Mouse (Mus musculus) heart, postnatal 36 days (tissue): ENCODE measurements around the gene Runx2. TPM values are rescaled to one million over a fixed set of nuclear protein-coding genes. Genes with fewer than 3 reads are reported as not detected.
A peak's percentile ranks its signal among the peaks of the same experiment; 100 is the strongest.

Source experiments
- DNase-seq, 2 experiments: peaks; one replicate each; pipeline ENCODE4 v3.0.0; 2021 to 2022
- intact Hi-C: fragments of 180-260 bp; cut with DNase I; formaldehyde crosslinking; loops from one replicate; pipeline ENCODE4 v1.15.1; 2025
- total RNA-seq, 2 experiments: library from RNA; stranded (reverse); gene quantifications; 2 replicates each; pipeline ENCODE4 v1.2.3; 2021

Runx2 gene
- total RNA-seq, 2 experiments from 2014 or later, result 0.30 to 0.50 TPM

DNA sequence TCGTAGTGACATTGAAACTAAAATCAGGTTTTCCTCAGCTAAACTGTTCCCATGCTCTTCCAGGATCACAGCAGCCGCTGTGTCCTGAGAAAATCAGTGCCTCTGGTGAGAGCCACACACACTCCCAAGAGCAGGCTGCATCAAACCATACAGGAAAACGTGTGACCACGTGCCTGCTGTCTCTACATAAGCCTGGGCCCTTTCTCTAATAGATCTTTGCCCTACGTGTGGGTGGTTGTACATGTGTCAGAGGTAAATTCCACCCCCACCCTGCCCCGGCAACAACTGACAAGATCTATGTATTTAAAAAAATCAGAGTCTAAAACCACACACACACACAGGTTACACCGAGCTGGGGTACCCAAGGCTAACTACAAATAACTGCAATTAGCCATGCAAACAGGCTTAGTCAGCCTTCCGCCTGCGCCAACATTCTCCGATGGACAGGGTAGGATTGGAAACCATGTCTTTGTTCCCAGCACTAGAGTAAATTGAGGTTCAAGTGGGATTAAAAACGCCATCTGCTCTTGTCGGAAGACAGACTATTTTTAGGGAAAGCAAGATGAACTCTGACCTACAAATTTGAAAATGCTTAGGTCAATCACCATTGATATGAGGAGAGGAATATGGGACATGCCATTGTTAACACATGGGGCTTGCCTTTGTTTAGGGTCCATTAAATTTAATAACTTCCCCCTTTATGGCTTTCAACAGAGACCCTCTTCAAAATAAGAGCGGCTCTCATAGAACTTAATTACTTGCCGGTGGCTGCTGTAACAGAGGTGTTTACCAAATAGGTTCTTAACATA is 180.8 kb downstream of the Runx2 start:
- DNase-seq, result no peak
- intact Hi-C loops, result no loop called here

DNA sequence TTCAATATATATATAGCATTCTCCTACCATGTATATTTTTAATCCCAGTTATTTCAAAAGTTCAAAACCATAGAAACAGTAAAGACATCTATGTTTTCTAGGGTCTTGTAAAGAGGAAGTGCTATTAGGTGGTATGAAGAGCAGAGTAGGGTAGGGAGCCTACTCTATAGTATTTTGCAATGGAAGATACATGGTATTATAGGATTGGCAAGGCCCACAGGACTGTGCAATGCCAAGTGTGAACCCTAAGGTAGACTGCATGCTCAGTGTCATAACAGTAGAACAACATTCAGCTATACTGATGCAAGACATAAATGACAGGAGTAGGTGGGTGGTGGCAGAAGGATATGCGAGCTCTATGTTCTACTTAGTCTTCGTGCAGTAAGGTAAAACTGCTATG is 181.7 kb downstream of the Runx2 start:
- no peak for DNase-seq
- intact Hi-C loops, result no loop called here

DNA sequence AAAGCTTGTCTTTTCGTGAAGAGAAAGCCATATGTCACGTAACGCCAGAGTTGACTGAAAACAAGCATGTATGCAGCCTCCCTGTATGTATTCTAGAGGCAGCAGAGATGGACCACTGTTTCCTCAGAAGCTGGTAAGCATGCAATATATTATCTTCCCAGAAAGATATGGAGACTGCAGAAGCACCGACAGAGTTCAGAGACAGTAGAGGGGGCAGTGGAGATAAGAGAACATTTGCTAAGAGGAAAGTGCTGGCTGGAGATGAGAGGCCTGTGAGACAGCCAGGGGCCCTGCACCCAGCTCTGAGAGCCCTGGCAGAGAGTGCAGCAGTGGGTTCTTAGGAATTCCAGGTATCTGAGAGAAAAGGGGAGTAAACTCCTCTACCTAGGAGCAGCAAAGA is 182.3 kb downstream of the Runx2 start:
- no peak for DNase-seq
- intact Hi-C loops, result no loop called here

GRCm38 (mm10) chr17:44631577-44631976 is 183.0 kb downstream of the Runx2 start:
- intact Hi-C loops, result no loop called here
- no peak for DNase-seq

DNA sequence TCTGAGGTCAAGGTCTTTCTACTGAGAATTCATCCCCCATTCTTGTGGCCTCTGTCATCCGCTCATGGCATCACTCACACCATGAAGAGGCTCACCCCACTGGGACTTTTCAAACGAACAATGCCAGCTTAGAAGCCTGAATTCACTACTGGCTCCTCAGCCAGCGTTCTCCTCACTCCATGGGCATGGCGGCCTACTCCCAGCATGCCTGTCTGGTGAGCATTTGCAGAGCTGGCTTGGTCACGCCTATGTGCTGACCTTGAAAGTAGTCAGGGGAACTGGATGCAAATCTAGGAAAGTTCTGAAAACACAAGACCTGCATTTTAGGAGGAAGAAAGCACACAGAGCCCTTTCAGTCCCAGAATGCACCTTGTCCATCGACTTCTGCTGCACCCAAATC is 187.3 kb downstream of the Runx2 start:
- intact Hi-C loops, result no loop called here
- no peak for DNase-seq

GRCm38 (mm10) chr17:44623707-44624106 is 190.9 kb downstream of the Runx2 start:
- DNase-seq, result no peak
- intact Hi-C loops, result no loop called here

DNA sequence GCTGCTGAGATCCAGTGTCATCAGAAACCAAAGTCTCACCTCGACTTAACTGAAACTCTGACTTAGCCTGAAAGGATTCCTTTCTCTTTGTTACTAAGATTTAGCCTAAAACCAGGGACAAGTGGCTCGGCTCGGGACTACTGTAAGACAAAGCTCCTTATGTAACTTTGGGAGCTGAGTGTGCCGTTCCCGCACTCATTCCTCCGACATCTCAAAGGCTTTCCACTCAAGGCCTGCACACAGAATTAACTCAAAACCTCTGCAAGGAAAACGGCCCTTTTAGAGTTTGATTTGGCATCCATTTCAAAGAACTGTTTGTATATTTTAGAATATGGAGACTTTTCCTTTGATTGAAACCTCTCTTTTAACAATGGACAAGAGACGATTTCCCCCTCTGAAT is 191.3 kb downstream of the Runx2 start:
- intact Hi-C loops, result no loop called here
- DNase-seq, result no peak

DNA sequence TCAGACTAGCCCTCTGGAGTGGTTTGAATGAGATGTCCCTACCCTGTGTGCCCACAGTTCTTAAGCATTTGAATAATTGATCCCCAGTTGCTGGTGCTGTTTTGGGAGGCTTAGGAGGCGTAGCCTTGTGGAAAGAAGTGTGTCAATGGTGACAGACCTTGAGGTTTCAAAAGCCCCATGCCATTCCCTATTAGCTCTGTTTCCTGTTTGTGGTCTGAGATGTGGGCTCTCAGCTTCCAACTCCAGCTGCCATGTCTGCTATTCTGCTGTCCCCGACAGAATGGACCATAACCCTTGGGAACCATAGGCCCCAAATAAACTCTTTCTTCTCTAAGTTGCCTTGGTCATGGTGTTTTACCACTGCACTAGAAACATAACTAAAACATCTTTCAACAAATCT is 194.1 kb downstream of the Runx2 start:
- no peak for DNase-seq
- intact Hi-C loops, result no loop called here

DNA sequence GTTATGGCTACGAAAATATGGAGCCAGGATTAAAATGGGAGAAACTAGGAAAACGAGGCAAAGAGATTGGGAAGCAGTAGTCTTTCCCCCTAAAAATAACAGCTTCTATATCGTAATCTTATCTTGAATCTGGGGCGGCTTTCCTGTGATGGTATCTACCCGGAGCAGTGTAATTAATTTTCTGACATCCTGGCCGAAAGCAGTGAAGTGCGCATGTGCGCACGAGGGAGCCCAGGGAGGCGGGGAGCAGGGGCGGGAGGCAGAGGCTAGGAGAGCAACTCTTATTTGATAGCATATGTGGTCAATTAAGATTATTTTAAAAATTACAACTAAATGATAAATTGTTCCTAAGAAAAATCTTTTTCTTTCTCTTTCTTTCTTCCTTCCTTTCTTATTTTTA is 195.9 kb downstream of the Runx2 start:
- DNase-seq, result no peak
- intact Hi-C loops, result no loop called here

- peak; percentile 29 to 32 for DNase-seq
- intact Hi-C loops, result no loop called here
These were observed 196.4 kb downstream of the Runx2 start for GRCm38 (mm10) chr17:44618175-44618574.

GRCm38 (mm10) chr17:44617741-44618140 is 196.9 kb downstream of the Runx2 start:
- DNase-seq, result no peak
- intact Hi-C loops, result no loop called here

DNA sequence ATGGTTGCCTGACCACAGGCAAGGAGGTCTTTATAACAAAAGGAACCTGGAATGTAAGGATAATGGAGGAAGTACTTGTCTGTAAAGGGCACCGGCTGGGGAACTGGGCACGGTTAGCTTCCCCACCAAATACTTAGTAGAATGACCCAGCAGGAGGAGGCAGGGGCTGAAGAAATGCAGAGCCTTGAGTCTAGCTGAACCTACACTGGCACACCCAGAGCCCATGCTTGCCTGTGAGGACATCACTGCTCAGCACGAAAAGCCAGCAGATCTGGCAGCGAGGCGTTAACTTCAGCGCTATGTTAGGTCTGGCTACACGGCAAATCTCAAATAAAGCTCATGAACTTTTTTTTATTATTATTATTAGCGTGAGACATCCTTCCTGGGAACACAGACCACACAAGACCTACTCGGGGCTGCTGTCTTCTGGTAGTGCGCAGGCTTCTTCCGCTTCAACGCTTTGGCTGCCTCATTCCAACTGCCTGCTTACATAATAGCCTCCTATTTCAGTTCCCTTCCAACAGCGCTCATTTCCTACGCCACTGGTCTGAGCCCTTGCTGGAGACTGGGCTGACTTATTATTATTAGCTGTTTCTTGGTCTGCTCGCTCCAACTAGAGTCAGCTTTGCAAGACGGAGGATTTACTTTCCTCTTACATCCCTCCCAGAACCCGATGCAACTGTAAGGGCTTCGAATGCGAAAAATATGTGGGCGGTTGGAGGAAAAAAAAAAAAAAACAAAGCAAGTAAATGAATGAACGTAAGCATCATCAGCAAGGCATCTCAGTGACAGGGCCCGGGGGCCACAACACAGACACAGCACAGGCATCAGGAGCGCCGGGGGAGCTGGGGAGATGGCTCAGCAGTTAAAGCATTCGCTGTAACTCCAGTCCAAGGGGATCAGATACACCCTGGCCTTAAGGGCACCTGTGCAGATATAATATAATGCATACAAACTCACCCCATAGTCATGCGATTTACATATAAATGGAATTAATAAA is 200.6 kb downstream of the Runx2 start:
- intact Hi-C loops, result no loop called here
- DNase-seq, result peak in 1 of 2 experiments; percentile 11

GRCm38 (mm10) chr17:44612641-44613040 is 202.0 kb downstream of the Runx2 start:
- no peak for DNase-seq
- intact Hi-C loops, result no loop called here

DNA sequence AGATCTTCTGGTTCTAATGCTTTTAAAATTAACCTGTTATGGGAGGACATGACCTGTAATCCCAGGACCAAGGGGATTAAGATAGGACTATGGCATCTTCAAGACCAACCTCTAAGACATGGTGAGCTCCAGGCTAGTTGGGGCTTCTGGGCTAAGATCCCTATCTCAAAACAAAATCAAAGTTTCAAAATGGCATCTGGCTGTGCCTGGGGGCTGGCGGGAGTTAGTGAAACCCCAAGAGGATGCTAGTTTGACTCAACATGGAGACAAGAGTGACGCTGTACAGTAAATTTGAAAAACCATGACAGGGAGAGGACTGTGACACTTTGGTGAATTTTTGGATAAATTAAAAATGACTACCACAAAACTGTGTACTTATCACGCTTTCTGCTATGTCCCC is 202.6 kb downstream of the Runx2 start:
- intact Hi-C loops, result no loop called here
- no peak for DNase-seq

DNA sequence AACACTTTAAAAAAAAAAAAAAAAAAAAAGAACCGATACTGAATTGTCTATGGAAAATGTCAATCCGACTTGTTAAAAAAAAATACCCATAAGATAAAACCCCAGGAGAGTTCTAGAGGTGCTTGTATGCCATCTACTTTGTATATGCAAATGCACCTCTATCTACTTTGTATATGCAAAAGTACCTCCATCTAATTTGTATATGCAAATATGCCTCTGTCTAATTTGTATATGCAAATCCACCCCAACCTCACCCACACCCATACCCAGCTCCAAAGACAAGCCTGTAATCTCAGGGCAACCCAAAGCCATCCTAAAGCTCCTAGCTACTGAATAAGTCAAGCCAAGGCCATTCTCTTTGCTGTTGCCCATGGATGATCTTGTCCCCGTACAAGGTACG is 203.1 kb downstream of the Runx2 start:
- no peak for DNase-seq
- intact Hi-C loops, result no loop called here

GRCm38 (mm10) chr17:44610828-44611227 is 203.8 kb downstream of the Runx2 start:
- intact Hi-C loops, result no loop called here
- no peak for DNase-seq

- intact Hi-C loops, result no loop called here
- DNase-seq, result no peak
These were observed 204.5 kb downstream of the Runx2 start for GRCm38 (mm10) chr17:44609897-44610641.

DNA sequence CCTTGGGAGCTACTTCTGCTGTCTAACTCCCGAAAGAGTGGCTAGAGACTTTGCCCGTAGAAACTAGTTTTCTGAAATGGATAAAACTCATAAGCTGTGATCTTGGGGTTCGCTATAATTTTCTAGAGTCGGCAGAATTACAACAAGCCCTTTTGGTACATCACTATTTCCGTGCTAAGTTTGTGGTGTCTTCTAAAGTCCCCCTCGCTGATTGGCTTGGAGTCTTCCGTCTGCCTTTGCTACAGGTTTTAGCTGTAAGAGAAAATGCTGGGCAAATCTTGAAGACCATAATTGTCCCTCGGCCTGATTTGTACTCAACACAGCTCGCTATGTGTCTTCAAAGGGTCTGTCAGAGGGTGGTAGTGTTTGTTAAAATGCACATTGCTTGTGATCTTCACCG is 205.2 kb downstream of the Runx2 start:
- DNase-seq, result no peak

DNA sequence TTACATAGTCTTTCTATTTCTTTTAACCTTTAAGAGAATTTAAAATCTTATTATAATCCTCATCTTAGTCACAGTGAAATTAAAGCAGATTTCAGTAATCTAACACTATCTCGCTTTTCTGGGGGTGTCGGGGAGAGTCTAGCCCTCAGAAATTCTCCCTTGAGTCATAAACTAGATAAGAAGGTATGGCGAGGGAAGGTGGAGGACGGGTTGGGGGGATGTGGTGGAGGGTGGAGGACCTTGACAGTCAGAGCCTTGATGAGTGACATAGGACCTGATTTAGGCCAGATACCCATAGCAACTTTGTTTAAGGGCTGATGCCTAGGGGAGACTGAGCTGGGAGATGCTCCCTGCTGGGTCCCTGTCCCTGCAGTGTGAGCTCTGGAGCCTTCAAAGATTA is 205.7 kb downstream of the Runx2 start:
- intact Hi-C loops, result no loop called here
- no peak for DNase-seq

More for the DNA sequence above, 205.2 kb downstream of the Runx2 start:
- intact Hi-C loops, result no loop called here

DNA sequence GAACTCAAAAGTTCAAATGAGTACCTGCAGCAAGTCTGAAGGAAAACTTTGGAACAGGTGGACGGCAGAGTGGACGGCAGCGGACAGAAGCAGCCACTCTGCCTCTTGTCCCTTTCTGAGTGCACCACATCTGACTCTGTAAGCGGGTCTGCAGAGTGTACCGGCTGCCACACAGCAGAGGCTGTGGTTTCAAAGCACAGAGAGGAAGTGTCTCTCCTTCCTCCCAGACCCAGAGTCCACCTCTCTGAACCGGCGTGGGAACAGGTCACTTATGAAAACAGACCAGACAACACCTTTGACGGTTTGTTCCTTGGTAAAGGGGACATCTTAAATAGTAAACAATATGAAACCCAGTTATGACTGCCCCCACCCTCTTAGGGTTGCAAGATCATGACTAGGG is 207.2 kb downstream of the Runx2 start:
- intact Hi-C loops, result no loop called here
- no peak for DNase-seq

DNA sequence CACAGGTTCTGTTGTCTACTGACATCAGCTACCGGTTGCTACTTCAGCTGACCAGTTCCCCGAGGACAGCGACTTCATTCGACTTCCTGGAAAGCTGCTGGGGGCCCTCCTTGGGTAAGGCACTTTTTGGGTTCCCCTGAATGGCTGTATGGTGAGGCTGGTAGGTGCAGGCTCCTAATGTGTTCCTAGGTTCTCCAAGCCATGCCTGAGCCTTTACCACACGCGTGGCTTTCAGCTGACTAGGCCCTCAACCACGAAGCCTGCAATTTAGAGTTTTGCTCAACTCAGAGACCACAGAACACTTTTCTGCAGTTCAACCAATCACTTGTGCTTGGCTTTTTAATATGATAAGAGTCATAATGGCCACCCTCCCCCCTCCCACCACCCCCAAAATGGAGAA is 208.4 kb downstream of the Runx2 start:
- DNase-seq, result no peak
- intact Hi-C loops, result no loop called here
